Mouse (Mus musculus): ENCODE data around the gene Tubal3.
"Not testable (repeated sequence)": the region's sequence is repeated elsewhere in the genome, so short reads cannot be mapped to it uniquely, and the experiment has no call there.

The Tubal3 gene

GRCm38 (mm10) chr13:3917571-3918311 lies at the start of gene Tubal3, which contains the start of gene Net1:
Gene Tubal3 (plus strand): TSS chr13:3918274.
Gene Net1 (minus strand): TSS chr13:3918220.
- peak; percentile 83 for DNase-seq

DNA sequence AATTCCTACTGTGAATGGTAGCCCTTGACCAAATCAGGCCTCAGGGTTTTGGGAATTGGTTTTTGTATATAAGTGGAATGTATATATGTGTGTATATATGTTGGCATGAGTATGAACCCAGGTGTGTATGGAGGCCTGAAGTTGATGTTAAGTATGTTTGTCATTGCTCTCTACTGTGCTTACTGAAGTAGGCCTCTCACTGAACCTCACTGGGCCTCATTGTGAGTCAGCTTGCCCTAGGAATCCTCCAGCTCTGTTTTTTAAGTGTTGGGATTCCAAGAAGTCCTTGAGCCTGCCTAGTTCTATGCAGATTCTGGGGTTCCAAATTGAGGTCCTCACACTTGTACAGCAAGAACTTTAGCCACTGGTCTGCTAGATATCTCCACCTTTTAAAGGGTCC lies 48.2 kb upstream of the Tubal3 start:
- no peak for DNase-seq

DNA sequence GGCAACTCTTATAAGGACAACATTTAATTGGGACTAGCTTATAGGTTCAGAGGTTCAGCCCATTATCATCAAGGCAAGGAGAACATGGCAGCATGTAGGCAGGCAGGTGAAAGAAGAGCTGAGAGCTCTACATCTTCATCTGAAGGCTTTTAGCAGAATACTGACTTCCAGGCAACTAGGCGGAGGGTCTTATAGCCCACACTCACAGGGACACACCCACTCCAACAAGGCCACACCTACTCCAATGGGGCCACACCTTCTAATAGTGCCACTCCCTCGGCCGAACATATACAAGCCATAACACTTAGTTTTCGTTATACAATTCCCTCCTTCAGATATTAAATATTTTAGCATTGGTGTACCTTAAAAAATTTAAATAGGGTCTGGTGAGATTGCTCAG lies 45.2 kb upstream of the Tubal3 start:
- no peak for DNase-seq

DNA sequence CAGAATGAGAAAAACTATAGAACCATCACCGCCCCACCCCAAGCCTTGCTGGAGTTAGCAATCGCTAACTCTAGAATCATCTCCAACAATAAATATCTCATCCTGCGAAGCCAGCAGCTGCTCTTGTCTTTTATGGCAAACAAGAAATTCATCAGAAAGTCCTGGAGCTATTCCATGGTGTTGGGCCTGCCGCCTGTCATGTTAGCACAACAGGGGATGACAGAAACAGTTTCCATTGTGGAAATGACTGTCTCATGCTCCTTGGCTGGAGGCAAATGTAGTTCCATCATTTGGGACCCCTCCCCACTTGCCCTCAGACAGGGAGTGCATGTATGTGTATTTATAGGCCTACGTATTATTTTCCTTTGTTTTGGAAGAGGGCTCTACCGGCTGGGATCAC lies 41.6 kb upstream of the Tubal3 start:
- DNase-seq = no peak

DNA sequence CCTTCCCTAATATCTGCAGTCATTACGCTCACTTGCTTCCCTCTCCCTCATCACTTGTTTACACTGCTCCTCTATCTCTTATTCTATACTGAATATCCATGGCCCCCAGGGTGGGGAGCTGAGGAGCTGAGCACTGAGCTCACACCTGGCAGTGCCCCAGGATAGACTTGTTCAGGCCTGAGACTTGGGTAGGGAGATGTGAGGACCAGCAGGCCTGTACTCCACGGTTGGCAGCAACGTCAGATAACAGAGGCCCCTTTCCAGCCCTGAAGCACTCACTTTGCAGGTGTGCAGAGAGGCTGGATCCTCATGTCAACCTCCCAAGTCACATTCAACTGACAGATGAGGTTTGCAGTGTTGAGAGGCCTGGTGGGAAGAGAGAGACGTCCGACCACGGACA lies 40.9 kb upstream of the Tubal3 start:
- DNase-seq = no peak

DNA sequence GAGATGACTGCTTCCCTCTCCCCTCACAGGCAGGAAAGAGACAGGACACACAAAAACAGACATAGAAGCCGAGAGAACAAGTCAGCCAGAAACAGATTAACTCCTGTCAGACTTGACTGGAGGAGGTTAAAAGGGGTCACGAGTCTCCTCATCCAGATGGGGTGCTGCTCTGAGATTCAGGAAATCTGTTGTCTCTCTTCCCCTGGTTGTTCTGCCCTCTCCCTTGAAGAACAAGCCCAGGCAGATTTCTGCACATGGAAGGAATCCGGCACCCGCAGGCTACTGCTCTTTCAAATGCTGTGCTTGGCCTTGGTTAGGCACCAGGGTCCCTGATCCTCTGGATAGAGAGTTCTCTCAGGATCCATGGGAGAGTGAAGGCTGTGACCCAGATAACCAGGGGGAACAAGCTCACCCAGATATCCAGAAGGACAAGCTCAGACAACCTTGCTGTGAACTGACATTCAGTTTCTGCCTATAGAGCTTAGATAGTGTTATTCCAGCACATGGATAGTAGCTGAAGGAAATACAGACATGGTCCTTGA lies 40.3 kb upstream of the Tubal3 start:
- no peak for DNase-seq

DNA sequence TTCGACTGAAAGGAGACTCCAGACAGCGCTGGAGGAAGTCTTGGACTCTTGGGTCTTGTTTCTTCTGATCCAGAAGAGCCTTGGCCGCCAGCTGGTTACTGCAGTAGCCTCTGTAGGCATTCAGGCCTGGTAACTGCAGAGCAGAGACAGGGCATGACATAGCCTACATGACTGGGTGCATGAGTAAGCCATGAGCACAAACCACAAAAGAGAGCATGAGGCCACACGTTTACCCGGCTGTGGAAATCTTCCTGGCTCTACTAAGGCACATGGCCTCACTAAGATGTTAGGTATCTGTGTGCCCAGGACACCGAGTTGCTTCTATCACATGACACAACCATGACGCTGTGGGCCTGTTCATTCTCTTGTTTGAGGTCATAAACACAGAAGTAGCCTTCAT lies 31.4 kb upstream of the Tubal3 start:
- DNase-seq = no peak

GRCm38 (mm10) chr13:3889111-3889510 lies 29.0 kb upstream of the Tubal3 start:
- DNase-seq = no peak

GRCm38 (mm10) chr13:3890061-3890460 lies 28.0 kb upstream of the Tubal3 start:
- DNase-seq = no peak

GRCm38 (mm10) chr13:3891479-3892087 lies 26.5 kb upstream of the Tubal3 start:
- DNase-seq = no peak

DNA sequence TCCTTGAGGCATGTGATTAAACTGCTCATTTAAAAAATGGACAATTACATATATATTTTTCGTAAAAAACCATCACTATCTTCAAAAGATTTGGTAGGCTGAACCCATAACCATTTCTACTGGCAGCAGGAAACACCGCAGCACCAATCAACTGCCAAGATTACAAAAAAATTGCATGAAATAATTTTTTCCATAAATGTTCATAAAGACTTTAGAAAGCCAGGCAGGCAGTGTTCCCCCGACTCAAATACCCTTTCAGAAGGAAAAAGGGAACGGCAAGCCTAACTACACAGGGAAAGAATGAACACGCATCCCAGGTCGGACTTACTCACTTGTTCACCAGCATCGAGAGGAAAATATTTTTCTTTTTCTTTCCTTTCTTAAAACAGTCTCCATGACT lies 25.5 kb upstream of the Tubal3 start:
- no peak for DNase-seq

DNA sequence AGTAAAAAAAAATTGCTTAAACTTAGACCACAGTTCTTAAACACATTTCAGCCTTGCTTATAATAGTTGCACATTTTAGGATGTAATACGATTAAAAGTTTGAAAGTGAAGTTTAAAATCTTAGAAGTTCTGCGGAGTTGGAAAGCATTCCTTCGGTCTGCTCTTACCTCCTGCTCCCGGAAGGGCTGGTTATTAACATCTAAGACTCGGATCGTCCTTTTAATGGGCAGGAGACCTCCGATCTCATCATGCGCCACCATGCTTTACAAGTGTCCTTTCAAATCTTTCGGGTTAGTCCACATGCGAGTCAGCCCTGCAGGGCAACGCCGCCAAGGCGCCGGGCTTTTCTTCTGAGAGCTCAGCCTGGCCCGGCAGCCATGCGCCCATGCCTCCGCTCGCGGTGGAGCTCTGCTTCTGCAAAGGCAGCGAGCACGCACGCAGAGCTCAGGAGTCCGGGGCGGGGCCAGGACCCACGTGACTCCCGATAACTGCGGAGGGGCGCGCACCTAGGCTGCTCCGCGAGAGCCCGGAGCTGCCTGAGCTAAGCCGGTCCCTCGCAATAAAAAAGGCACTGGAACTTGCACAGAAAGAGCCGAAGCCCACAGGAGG lies 24.8 kb upstream of the Tubal3 start:
- peak; percentile 84 for DNase-seq

DNA sequence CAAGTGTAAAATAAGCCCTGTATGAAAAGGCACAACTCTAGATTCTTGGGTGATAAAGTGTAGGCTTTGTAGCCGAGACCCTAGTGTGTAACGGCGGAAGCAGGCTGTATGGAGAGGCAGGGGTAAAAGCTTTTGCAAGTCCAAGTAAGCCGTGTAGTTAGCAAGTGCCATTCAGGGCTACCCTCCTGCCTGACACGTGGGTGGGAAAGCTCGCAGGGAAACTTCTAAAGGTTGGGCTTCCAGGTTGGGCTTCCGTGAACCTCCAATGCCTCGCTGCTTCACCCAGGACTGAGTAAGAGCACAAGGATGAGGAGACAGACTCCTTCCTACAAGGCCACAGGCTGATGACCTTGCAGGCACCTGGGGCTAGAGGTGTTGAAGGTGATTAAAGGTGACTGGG lies 23.5 kb upstream of the Tubal3 start:
- no peak for DNase-seq

GRCm38 (mm10) chr13:3895397-3895980 lies 22.6 kb upstream of the Tubal3 start:
- DNase-seq = no peak

- no peak for DNase-seq
Measured at GRCm38 (mm10) chr13:3896032-3896431, 22.0 kb upstream of the Tubal3 start.

- peak; percentile 75 for DNase-seq
Measured at GRCm38 (mm10) chr13:3896913-3897312, 21.2 kb upstream of the Tubal3 start.

GRCm38 (mm10) chr13:3898202-3898601 lies 19.9 kb upstream of the Tubal3 start:
- not testable (repeated sequence) for DNase-seq

- DNase-seq = no peak
Measured at GRCm38 (mm10) chr13:3899301-3899700, 18.8 kb upstream of the Tubal3 start.

- no peak for DNase-seq
Measured at GRCm38 (mm10) chr13:3907151-3907696, 10.8 kb upstream of the Tubal3 start.

- no peak for DNase-seq
Measured at GRCm38 (mm10) chr13:3908262-3908661, 9.8 kb upstream of the Tubal3 start.

GRCm38 (mm10) chr13:3910356-3910755 lies 7.7 kb upstream of the Tubal3 start:
- DNase-seq = no peak

DNA sequence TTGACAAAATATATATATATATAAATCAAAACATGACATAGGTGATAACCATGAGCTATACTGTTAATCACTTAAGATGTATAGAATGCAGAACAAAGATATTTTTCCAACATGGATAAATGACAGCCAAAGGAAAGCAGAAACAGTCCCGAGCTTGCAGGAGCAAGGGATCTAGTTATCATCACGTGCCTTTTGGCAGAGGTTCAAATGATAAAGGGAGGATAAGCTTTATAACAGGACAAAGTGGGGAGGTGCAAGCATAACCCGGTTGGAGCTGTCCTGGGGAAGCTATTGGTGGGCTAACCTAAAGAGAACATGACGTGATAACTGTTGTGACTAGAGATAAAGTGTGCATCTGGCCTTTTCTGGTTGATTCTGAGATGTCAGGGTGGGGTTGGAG lies 4.6 kb upstream of the Tubal3 start:
- DNase-seq = no peak

GRCm38 (mm10) chr13:3924483-3924882 lies 6.4 kb downstream of the Tubal3 start:
- DNase-seq = no peak

Measured in cerebellum, adult 9-11 months (tissue).